Mouse (Mus musculus): Measurements from ENCODE around the gene Gm28230. TPM values are rescaled to one million over a fixed set of nuclear protein-coding genes. Genes with fewer than 3 reads are reported as not detected.
A peak's percentile ranks its signal among the peaks of the same experiment; 100 is the strongest.

The Gm28230 gene
- polyA plus RNA-seq, 1 experiment from 2014 or later, result 0.55 TPM

DNA sequence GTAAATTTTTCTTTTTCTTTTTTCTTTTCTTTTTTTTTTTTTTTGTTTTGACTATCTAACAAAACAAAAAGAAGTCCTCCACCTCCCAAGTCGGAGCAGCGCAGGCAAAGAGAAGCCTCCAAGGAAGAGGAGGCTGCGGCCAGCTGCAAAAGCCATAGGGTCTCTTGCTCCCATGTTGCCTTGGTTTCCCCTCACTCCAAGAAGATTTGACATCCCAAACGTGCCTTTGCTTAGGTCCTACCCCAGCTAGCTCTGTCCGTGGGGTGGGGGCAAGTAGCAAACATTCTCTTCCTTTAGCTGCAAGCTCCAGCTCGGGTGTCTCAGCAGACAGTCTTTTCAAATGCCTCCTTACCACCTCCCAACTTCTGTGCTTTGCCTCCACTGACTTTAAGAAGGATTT, 7.2 kb downstream of the Gm28230 start:
- WGBS, result 11% methylated on average over 6 of the region's 6 CpGs
- Histone ChIP-seq H3K36me3 (no peaks in the 10 kb centered on the region), H3K27ac (0 out of 2 replicates have a peak overlapping the region, but pooled peaks have one; percentile 2), H3K27me3 (replicated peaks) (peaks cover 70% of the 10 kb centered on the region), H3K4me2 (replicated peaks) (peak overlapping the region; percentile 60; the same call in 1 of the 2 replicates), H3K4me3 (replicated peaks) (no peak overlapping the region), H3K9ac (no peak overlapping the region), H3K9me3 (no peaks in the 10 kb centered on the region), H3K4me1 (replicated peaks) (peaks cover 5% of the 10 kb centered on the region; the same call in 1 of the 2 replicates)
- no peak for ATAC-seq

DNA sequence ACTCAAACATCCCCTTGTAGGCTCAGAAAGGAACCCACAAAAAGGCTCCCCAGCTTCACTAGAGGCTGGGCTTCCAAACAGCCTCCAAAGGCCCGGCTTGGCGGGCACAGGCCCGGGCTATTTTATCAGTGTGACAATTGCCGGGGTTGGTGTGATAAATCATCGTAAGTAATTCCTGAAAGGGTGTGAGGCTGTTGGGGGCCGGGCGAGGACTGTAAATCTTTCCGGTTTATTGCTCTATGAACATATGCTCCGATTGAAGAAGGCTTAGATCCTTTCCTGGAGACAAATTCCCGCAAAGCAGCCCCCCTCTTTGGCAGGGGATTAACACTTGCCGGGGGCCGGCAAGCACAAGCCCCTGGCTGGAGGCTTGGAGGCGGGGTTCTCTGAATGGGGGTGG, 7.9 kb downstream of the Gm28230 start:
- peaks cover 6% of the 10 kb centered on the region; the same call in 1 of the 2 replicates for H3K4me1 ChIP-seq (replicated peaks)
- peak overlapping the region; percentile 6; the same call in 1 of the 2 replicates for H3K4me3 ChIP-seq (replicated peaks)
- H3K27me3 ChIP-seq (replicated peaks), result peaks cover 75% of the 10 kb centered on the region
- 0 out of 2 replicates have a peak, but pooled peaks have one; percentile 15 for ATAC-seq
- H3K9me3 ChIP-seq, result no peaks in the 10 kb centered on the region
- WGBS, result 13% methylated on average over 13 of the region's 13 CpGs
- no peak overlapping the region for H3K9ac ChIP-seq
- H3K36me3 ChIP-seq, result no peaks in the 10 kb centered on the region
- peak overlapping the region; percentile 24; the same call in 1 of the 2 replicates for H3K27ac ChIP-seq
- peak overlapping the region; percentile 53 for H3K4me2 ChIP-seq (replicated peaks)

DNA sequence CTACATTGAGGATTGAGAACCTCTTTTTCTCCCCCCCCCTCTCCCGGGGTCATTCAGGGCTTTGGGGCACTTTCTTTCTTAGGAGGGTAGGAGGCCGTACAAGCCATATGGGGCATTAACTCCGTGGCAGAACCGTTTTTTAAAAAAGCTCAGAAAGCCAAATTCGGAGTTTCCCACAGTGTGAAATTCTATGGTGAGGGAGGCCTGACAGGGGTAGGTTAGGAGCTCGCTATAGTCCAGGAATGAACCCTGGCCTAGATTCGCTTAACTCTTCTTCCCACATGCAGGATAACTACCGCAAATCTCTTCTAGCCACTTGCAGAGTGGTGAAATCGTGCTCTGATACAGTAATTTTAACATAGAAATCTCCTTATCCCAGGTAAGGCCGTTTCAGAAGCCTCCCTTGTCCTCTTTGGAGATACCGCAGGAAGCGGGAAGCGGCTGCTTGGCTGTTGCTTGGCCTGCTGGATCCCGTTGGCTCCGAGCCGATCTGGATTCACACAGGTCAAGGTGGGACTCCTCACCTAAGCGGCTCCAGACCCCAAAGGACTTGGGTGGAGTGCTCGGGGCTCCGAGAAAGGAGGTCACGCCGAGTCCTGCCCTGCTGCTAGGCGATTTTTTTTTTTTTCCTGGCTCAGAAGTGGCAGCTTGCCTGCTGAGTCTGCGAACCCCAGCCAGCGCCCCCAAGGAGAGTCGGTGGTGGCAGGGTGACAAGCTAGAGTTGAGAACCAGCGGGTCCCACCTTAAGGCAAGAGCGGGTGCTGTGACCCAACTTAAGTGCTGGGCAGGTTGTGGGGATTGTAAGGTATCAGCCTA, 8.7 kb downstream of the Gm28230 start:
- Histone ChIP-seq H3K4me3 (replicated peaks) (peak overlapping the region; percentile 6; the same call in 1 of the 2 replicates), H3K9ac (no peak overlapping the region), H3K4me1 (replicated peaks) (peaks cover 7% of the 10 kb centered on the region), H3K27me3 (replicated peaks) (peaks cover 76% of the 10 kb centered on the region), H3K36me3 (no peaks in the 10 kb centered on the region), H3K4me2 (replicated peaks) (peak overlapping the region; percentile 53), H3K9me3 (no peaks in the 10 kb centered on the region), H3K27ac (peak overlapping the region; percentile 40; the same call in 1 of the 2 replicates)
- WGBS, result 23% methylated on average over 27 of the region's 27 CpGs
- no peak for ATAC-seq

DNA sequence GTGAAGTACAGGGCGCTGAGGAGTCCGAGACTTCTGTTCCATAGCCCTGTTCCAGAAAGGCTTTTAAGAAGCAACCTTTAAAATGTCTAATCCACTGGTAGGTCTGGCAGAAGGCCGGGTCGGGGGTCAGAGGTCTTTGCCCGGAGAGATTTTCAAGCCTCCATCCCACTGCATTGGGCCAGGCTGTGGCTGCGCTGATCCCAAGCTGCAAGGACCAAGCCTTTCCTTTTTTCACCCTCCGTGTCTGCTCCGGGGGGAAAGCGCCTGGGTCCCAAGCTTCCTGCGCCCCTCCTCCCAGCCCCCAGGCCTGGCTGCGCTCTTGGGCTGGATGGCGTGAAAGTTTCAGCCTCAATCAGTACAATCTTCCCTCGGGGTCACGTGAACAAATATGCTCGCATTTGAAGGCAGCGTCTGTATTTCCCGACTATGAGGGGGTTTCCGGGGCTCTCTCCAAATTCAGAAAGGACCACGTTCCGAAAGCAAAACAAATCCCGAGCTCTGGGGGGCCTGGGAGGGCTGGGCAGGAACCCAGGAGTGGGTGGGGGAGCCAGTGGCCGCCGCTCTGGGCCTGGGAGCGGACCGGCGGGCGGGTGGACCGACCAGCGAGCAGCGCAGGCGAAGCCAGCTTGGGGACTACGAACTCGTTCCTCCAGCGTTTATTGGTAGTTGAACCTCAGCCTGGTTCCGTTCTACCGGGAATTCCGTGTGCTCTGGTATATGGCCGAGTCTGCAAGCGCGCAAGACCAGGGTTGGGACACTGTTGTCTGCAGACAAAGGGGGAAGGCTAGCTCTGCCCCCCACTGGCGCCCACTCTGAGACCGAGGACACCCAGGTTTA, 9.5 kb downstream of the Gm28230 start:
- ATAC-seq, result 0 out of 2 replicates have a peak, but pooled peaks have one; percentile 11
- peak overlapping the region; percentile 40; the same call in 1 of the 2 replicates for H3K27ac ChIP-seq
- peak overlapping the region; percentile 20; the same call in 1 of the 2 replicates for H3K9ac ChIP-seq
- H3K4me3 ChIP-seq (replicated peaks), result peak overlapping the region; percentile 28
- H3K4me2 ChIP-seq (replicated peaks), result peak overlapping the region; percentile 53
- 14% methylated on average over 42 of the region's 42 CpGs for WGBS
- H3K9me3 ChIP-seq, result no peaks in the 10 kb centered on the region
- peaks cover 75% of the 10 kb centered on the region for H3K27me3 ChIP-seq (replicated peaks)
- peaks cover 14% of the 10 kb centered on the region for H3K4me1 ChIP-seq (replicated peaks)
- no peaks in the 10 kb centered on the region for H3K36me3 ChIP-seq

DNA sequence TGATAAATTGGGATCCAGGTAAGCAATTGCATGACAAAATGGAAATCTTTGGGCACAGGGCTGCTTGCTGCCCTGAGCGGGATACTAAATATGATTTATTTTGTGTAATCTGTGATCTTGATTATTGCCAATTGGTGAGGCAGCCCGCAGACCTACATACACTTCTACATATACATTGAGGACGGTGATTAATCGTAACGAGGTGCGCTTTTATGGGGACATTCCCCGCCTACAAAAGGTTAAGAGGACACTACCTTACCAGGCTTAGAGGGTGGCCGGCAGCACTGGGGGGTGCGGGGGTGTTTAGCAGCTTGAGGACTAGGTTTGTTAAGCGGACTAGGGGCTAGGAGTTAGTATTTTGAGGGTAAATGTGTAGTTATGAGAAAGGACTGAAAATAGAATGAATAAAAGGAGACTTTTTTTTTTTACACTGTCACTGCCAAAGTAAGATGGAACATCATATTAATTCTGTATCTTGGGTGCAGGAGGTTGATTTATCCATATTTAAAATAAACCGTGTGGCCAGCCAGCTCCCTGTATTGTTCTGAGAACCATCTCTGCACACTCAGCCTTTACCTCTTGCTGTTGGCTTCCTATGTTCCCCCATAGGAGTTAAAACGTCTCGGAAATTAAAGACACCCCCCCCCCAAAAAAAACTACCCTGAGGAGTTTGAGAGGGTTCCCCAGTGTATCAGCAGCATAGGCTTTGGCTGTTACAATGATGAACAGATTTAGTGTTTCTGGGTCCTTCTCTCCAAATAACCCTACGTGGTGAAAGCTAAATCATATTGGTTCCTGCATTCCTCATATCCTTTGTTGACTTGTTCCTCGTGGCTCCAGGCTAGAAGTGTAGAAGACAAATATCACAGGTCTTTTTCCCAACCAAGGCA, 10.4 kb downstream of the Gm28230 start:
- no peaks in the 10 kb centered on the region for H3K36me3 ChIP-seq
- peaks cover 76% of the 10 kb centered on the region for H3K27me3 ChIP-seq (replicated peaks)
- ATAC-seq, result no peak
- no peak overlapping the region for H3K9ac ChIP-seq
- 0 out of 2 replicates have a peak overlapping the region, but pooled peaks have one; percentile 22 for H3K27ac ChIP-seq
- no peaks in the 10 kb centered on the region for H3K9me3 ChIP-seq
- H3K4me1 ChIP-seq (replicated peaks), result peaks cover 14% of the 10 kb centered on the region
- peak overlapping the region; percentile 28 for H3K4me3 ChIP-seq (replicated peaks)
- peak overlapping the region; percentile 53 for H3K4me2 ChIP-seq (replicated peaks)
- 24% methylated on average over 15 of the region's 15 CpGs for WGBS

DNA sequence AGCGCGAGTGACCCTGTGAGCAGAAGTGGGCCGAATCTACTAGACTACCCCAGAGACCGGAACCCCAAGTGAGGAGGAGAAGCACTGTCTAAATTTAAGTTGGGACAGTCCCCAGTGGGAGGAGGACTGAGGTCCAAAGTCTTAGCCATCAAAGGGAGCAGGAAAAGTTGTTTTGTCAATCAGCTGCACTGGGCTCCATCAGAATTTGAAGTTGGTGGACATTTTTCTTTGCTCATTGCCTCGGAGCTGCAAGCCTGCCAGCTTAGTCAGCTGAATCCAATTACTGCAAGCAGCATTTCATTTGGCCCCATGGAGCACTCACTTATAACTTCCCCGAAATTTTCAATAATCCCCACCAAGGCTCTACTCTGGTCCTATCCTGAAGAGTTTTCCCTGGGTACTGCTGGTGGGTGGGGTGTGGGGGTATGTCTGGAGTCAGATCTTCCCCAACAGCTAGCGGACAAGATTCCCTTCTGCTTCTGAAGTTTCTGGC, 11.1 kb downstream of the Gm28230 start:
- Histone ChIP-seq H3K4me3 (replicated peaks) (no peak overlapping the region), H3K4me2 (replicated peaks) (peak overlapping the region; percentile 34), H3K36me3 (no peaks in the 10 kb centered on the region), H3K9ac (no peak overlapping the region), H3K27ac (0 out of 2 replicates have a peak overlapping the region, but pooled peaks have one; percentile 22), H3K27me3 (replicated peaks) (peaks cover 74% of the 10 kb centered on the region), H3K4me1 (replicated peaks) (peaks cover 14% of the 10 kb centered on the region), H3K9me3 (no peaks in the 10 kb centered on the region)
- WGBS, result 35% methylated on average over 7 of the region's 7 CpGs
- ATAC-seq, result no peak

DNA sequence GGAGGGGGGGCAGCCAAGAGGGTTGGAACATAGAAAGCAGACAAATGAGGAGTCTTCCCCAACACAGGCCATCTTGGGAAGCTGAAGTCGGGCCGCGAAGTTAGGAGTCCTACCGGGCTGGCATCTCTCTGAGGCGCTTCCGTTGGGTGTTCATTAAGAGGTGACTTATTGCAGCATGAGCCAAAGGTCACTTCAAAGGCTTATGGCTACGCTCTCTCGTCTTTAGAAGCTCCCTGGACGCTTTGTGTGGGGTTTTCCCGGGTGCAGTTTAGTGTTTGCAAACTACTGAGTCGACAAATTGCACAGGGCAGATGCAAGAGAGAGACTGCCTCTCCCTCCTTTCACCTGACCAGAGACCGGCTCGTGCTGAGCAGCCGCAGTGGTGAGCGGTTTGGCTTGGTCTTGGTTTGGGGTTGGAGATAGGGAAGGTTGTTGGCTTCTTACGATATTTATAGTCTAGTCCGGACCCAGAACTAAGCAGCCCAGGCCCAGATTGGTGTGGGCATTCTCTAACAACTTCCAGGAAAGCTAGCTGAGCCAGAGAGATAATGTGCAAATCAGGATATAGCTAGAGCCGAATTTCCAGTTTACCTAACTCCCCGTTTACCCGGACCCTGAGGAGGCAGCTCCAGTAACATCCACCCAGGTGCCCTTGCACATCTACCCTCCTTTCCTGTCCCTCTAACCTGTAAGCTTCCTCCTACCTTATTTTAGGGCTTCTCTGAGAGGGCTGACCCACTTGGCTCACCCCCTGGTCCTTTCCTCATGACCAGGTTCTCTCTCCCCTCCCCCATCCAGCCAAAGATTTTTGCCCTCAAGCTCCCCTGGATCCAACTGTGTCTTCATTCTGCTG, 12.3 kb downstream of the Gm28230 start:
- Histone ChIP-seq H3K27me3 (replicated peaks) (peaks cover 77% of the 10 kb centered on the region), H3K4me2 (replicated peaks) (peak overlapping the region; percentile 34), H3K9me3 (no peaks in the 10 kb centered on the region), H3K36me3 (no peaks in the 10 kb centered on the region), H3K9ac (no peak overlapping the region), H3K4me3 (replicated peaks) (peak overlapping the region; percentile 12), H3K27ac (peak overlapping the region; percentile 29; the same call in 1 of the 2 replicates), H3K4me1 (replicated peaks) (peaks cover 13% of the 10 kb centered on the region)
- ATAC-seq, result peak; percentile 11; the same call in 1 of the 2 replicates
- WGBS, result 10% methylated on average over 20 of the region's 20 CpGs

DNA sequence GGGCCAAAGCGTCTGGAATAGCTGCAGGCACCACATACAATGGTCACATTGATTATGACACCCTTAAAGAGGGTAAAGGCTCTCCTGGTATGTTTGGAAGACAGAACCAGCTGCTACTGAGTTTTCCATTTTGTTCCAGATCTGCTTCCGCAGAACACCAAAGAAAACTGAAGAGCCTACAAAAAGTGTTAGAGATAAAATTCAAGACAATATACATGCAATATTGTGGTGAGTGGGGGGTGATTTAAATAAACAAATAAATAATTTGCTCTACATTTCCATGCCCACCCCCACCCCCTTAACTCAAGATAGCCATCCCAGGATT, 12.9 kb downstream of the Gm28230 start:
- H3K27me3 ChIP-seq (replicated peaks), result peaks cover 79% of the 10 kb centered on the region
- no peaks in the 10 kb centered on the region for H3K36me3 ChIP-seq
- no peak overlapping the region for H3K4me3 ChIP-seq (replicated peaks)
- WGBS, result 32% methylated on average over 2 of the region's 2 CpGs
- 0 out of 2 replicates have a peak overlapping the region, but pooled peaks have one; percentile 62 for H3K4me2 ChIP-seq (replicated peaks)
- H3K27ac ChIP-seq, result no peak overlapping the region
- H3K9me3 ChIP-seq, result no peaks in the 10 kb centered on the region
- H3K9ac ChIP-seq, result no peak overlapping the region
- no peak for ATAC-seq
- peaks cover 12% of the 10 kb centered on the region for H3K4me1 ChIP-seq (replicated peaks)

DNA sequence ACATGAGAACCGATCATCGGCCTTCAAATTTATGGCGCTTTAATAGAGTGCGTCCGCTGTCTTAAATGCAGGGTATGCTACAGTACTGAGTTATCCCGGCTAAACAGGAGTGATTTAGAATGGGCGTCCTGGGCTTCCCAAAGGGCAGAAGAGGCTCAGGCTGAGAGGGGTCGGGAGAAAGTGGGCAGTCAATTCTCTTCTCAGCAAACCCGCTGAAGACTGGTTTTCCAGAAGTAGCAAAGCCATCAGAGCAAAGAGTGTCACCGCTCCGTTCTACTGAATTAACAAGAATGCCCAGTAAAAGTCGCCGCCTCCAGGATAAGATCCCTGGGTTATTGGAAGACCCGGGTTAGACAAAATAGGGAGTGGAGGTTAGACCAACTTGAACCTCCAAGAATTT, 13.3 kb downstream of the Gm28230 start:
- ATAC-seq, result no peak
- no peak overlapping the region for H3K4me3 ChIP-seq (replicated peaks)
- peaks cover 12% of the 10 kb centered on the region for H3K4me1 ChIP-seq (replicated peaks)
- no peaks in the 10 kb centered on the region for H3K9me3 ChIP-seq
- H3K9ac ChIP-seq, result peak overlapping the region; percentile 44; the same call in 1 of the 2 replicates
- peak overlapping the region; percentile 66; the same call in 1 of the 2 replicates for H3K27ac ChIP-seq
- 17% methylated on average over 14 of the region's 14 CpGs for WGBS
- H3K36me3 ChIP-seq, result no peaks in the 10 kb centered on the region
- peaks cover 79% of the 10 kb centered on the region for H3K27me3 ChIP-seq (replicated peaks)
- peak overlapping the region; percentile 62 for H3K4me2 ChIP-seq (replicated peaks)

DNA sequence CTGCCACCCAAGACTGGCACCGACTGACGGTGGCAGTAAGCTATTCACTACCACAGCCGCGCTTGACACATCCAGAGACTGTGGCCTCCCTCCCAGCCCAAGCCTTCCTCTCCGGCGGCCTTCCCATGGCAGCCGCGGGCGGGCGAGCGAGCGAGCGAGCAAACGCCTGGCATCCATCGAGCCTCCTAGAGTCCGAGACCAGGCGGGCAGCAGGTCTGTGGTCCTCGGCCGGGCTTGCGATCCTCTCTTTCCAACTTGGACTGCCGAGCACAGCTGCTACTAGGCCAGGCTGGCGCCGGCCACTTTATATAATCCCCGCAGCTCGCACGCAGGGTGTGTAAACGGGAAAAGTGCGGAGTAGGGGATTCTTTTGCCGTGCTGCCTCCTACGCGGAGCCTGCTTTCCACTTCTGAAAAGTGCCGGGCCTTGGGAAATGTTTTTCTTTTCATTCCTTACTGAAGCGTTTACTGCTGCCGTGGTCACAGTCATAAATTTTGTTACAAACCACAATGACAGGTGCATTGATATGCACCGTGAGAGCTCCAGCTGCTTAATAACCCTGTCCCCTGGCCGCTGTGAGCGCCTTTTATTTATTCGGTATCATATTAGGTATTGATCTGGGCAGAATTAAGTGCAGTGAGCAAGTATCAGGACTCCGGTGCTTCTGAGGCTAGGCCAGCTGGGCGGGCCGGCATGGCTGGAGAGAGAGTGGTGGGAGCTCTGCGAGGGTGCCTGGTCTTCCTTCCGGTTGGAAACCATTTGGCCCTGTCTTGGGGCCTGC, 14.0 kb downstream of the Gm28230 start:
- peaks cover 79% of the 10 kb centered on the region for H3K27me3 ChIP-seq (replicated peaks)
- no peak; the same call in 1 of the 2 replicates for ATAC-seq
- H3K9me3 ChIP-seq, result no peaks in the 10 kb centered on the region
- no peaks in the 10 kb centered on the region for H3K36me3 ChIP-seq
- H3K9ac ChIP-seq, result peak overlapping the region; percentile 44
- H3K4me1 ChIP-seq (replicated peaks), result peaks cover 12% of the 10 kb centered on the region
- H3K4me3 ChIP-seq (replicated peaks), result peak overlapping the region; percentile 23
- peak overlapping the region; percentile 62 for H3K4me2 ChIP-seq (replicated peaks)
- H3K27ac ChIP-seq, result peak overlapping the region; percentile 66
- 5% methylated on average over 43 of the region's 43 CpGs for WGBS

Measured in intestine, embryonic 15.5 days (tissue).